Mouse (Mus musculus): ENCODE data around the gene Mast4. TPM values are rescaled to one million over a fixed set of nuclear protein-coding genes. Genes with fewer than 3 reads are reported as not detected.

The Mast4 gene
- total and polyA plus RNA-seq, 3 experiments: 0.99 to 7.4 (median 6.1) TPM

DNA sequence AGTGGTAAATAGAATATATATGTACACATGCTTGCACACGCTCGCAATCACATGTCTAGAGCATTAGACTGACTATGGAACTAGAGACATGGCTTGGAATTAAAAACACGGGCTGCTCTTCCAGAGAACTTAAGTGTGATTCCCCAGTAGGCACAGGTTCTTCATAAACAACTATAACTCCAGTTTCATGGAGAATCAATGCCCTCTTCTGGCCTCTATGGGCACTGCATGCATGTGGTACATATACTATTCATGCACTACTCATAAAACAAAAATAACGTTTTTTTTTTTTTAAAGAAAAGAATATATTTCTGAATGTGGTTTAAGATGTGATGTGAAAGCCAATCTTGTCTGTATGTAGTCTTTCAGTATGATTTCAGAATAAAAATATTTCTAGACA is 349.7 kb downstream of the Mast4 start:
- Histone ChIP-seq H3K9me3 (replicated peaks; ENCODE audit: low read length) (peaks cover 2% of the 10 kb centered on the region), H3K4me3 (replicated peaks in 1 of 3; ENCODE audit: low read depth in 2 of 3, low read length in 2 of 3, poor library complexity in 1 of 3) (no peak overlapping the region), H3K4me2 (ENCODE audit: insufficient read depth, low read depth, poor library complexity, severe bottlenecking) (no peak overlapping the region), H3K36me3 (replicated peaks in 1 of 2; ENCODE audit: control insufficient read depth in 1 of 2, insufficient read depth in 1 of 2, low read length in 1 of 2) (no peaks in the 10 kb centered on the region), H3K27ac (ENCODE audit: insufficient read depth, low read depth) (no peak overlapping the region), H3K27me3 (replicated peaks) (no peaks in the 10 kb centered on the region), H3K9ac (ENCODE audit: insufficient read depth, low read depth) (no peak overlapping the region), H3K4me1 (ENCODE audit: control insufficient read depth in 1 of 2, insufficient read depth in 2 of 2) (peaks cover 0 to 2% of the 10 kb centered on the region in 2 experiments; a peak in 1 of 4 replicates), H3K79me2 (replicated peaks; ENCODE audit: control insufficient read depth, extremely low read depth, insufficient read depth, poor library complexity, severe bottlenecking) (no peaks in the 10 kb centered on the region)
- TF ChIP-seq USF1 (IDR thresholded peaks at IDR 0.05; ENCODE audit: low read depth, low read length) (no peak), ZC3H11A (IDR thresholded peaks at IDR 0.05; ENCODE audit: low read depth, low read length) (no peak), GABPA (IDR thresholded peaks at IDR 0.05; ENCODE audit: insufficient replicate concordance, low read depth, low read length) (no peak), POLR2A (IDR thresholded peaks at IDR 0.05; ENCODE audit: low read depth, low read length) (no peak), JUND (conservative IDR thresholded peaks at IDR 0.05; ENCODE audit: low read depth, low read length) (no peak), POLR2AphosphoS2 (IDR thresholded peaks at IDR 0.05; ENCODE audit: low read depth, low read length) (no peak), CHD2 (IDR thresholded peaks at IDR 0.05; ENCODE audit: low read length) (no peak), NRF1 (IDR thresholded peaks at IDR 0.05; ENCODE audit: low read depth, low read length) (no peak), TBP (conservative IDR thresholded peaks at IDR 0.05; ENCODE audit: low read depth, low read length) (no peak), MAX (IDR thresholded peaks at IDR 0.05; ENCODE audit: low read length) (no peak)
- in situ Hi-C loops (cut with MboI; ENCODE audit: low pct_ligation_motif_present, low pct_unique_long_range_greater_than_20kb, low sequenced_read_pairs): no loop called here
- dilution Hi-C loops (cut with MboI; ENCODE audit: extremely low pct_ligation_motif_present, extremely low pct_unique_long_range_greater_than_20kb, low sequenced_read_pairs): no loop called here
- DNase-seq (ENCODE audit: extremely low read depth): no peak

DNA sequence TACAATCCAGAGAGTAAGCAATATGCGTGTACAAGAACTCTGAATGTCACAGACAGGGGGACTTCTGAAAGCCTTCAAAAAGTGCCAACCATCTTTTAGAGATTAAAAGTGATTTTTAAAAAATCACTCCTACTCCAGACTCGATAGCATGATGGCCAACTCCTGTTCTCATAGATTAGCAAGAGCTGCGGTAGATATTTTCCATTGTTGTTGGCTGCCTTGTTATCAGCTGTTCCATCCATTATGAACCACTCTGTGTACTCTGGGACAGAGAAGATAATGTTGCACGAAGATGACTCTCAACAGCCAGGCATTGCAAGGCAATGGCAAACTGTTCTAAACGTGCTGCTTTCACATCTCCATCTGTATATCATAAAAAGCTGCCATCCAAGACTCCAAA is 360.4 kb downstream of the Mast4 start:
- peak overlapping the region; percentile 29; the same call in 1 of the 2 replicates for H3K4me2 ChIP-seq (ENCODE audit: insufficient read depth, low read depth, poor library complexity, severe bottlenecking)
- no peaks in the 10 kb centered on the region for H3K27me3 ChIP-seq (replicated peaks)
- TF ChIP-seq MAZ (IDR thresholded peaks at IDR 0.05; ENCODE audit: low read depth, low read length) (no peak), UBTF (IDR thresholded peaks at IDR 0.05; ENCODE audit: low read depth, low read length) (no peak), RAD21 (IDR thresholded peaks at IDR 0.05; ENCODE audit: low read depth, low read length) (no peak), ETS1 (conservative IDR thresholded peaks at IDR 0.05; ENCODE audit: low read depth, low read length) (no peak), USF2 (conservative IDR thresholded peaks at IDR 0.05; ENCODE audit: low read depth, low read length) (no peak), BHLHE40 (IDR thresholded peaks at IDR 0.05; ENCODE audit: low read depth, low read length) (no peak), SIN3A (IDR thresholded peaks at IDR 0.05; ENCODE audit: low read length) (no peak), MYC (IDR thresholded peaks at IDR 0.05; ENCODE audit: low read depth, low read length) (no peak), MXI1 (IDR thresholded peaks at IDR 0.05; ENCODE audit: low read depth, low read length) (no peak), E2F4 (IDR thresholded peaks at IDR 0.05; ENCODE audit: insufficient replicate concordance, low read depth, low read length) (no peak)
- H3K27ac ChIP-seq (ENCODE audit: insufficient read depth, low read depth): no peak overlapping the region
- H3K4me3 ChIP-seq (replicated peaks in 1 of 3; ENCODE audit: low read depth in 2 of 3, low read length in 2 of 3, poor library complexity in 1 of 3): no peak overlapping the region
- DNase-seq (ENCODE audit: extremely low read depth): no peak
- dilution Hi-C loops (cut with MboI; ENCODE audit: extremely low pct_ligation_motif_present, extremely low pct_unique_long_range_greater_than_20kb, low sequenced_read_pairs) (no loop called here), in situ Hi-C loops (cut with MboI; ENCODE audit: low pct_ligation_motif_present, low pct_unique_long_range_greater_than_20kb, low sequenced_read_pairs) (no loop called here)
- no peaks in the 10 kb centered on the region for H3K79me2 ChIP-seq (replicated peaks; ENCODE audit: control insufficient read depth, extremely low read depth, insufficient read depth, poor library complexity, severe bottlenecking)
- H3K9me3 ChIP-seq (replicated peaks; ENCODE audit: low read length): no peaks in the 10 kb centered on the region
- H3K4me1 ChIP-seq (ENCODE audit: control insufficient read depth in 1 of 2, insufficient read depth in 2 of 2): no peaks in the 10 kb centered on the region; a peak in 1 of 4 replicates
- no peaks in the 10 kb centered on the region for H3K36me3 ChIP-seq (replicated peaks in 1 of 2; ENCODE audit: control insufficient read depth in 1 of 2, insufficient read depth in 1 of 2, low read length in 1 of 2)
- H3K9ac ChIP-seq (ENCODE audit: insufficient read depth, low read depth): no peak overlapping the region

Measured in CH12.LX (cell line).